Mouse (Mus musculus) heart, postnatal 0 days (tissue): ENCODE measurements around the gene Gabpb1. TPM values are rescaled to one million over a fixed set of nuclear protein-coding genes. Genes with fewer than 3 reads are reported as not detected.
"Not testable (repeated sequence)": the region's sequence is repeated elsewhere in the genome, so short reads cannot be mapped to it uniquely, and the experiment has no call there.

ENCODE experiments used
- ATAC-seq: fragments of 200-750 bp; cut with Nextera tagmentation; 2 replicates; pipeline ENCODE4 v1.8.0; 2017; ENCODE audit warnings: low read depth, moderate number of reproducible peaks, moderate library complexity; ENCODE audit not compliant: insufficient read depth
- DNase-seq: peaks from one replicate; pipeline ENCODE4 v3.0.0-alpha.2; 2016; ENCODE audit warnings: low spot score
- H3K27ac ChIP-seq: fragments of 300-500 bp; sonication (generic); 2 replicates; pipeline ENCODE4 v1.5.1; 2014; ENCODE audit warnings: low read depth, mild to moderate bottlenecking
- H3K27me3 ChIP-seq: fragments of 300-500 bp; sonication (generic); 2 replicates; pipeline ENCODE4 v1.6.1; 2014; ENCODE audit warnings: low read length, mixed read lengths; ENCODE audit not compliant: control insufficient read depth, insufficient read depth
- H3K36me3 ChIP-seq: fragments of 300-500 bp; sonication (generic); replicated peaks from 2 replicates; pipeline ENCODE4 v1.6.1; 2014; ENCODE audit warnings: low read length, mixed read lengths; ENCODE audit not compliant: control insufficient read depth, insufficient read depth
- H3K4me1 ChIP-seq: fragments of 300-500 bp; sonication (generic); 2 replicates; pipeline ENCODE4 v1.6.1; 2014; ENCODE audit warnings: antibody characterized with exemption; ENCODE audit not compliant: control insufficient read depth, insufficient read depth
- H3K4me2 ChIP-seq: fragments of 300-500 bp; sonication (generic); 2 replicates; pipeline ENCODE4 v1.6.1; 2014; ENCODE audit warnings: low read depth, mild to moderate bottlenecking, low read length, moderate library complexity
- H3K4me3 ChIP-seq: fragments of 300-500 bp; sonication (generic); 2 replicates; pipeline ENCODE4 v1.5.1; 2014; ENCODE audit warnings: low read depth, low read length
- H3K9ac ChIP-seq: fragments of 300-500 bp; sonication (generic); replicated peaks from 2 replicates; pipeline ENCODE4 v1.6.1; 2014; ENCODE audit warnings: low read depth, low read length, mixed read lengths
- H3K9me3 ChIP-seq: fragments of 300-500 bp; sonication (generic); replicated peaks from 2 replicates; pipeline ENCODE4 v1.6.1; 2016; ENCODE audit warnings: low read length; ENCODE audit not compliant: control insufficient read depth
- CTCF ChIP-seq: IDR thresholded peaks from 2 replicates; pipeline ENCODE4 v1.5.1; 2016; ENCODE audit warnings: antibody characterized with exemption, control low read depth, low read depth
- EP300 ChIP-seq: IDR thresholded peaks from 2 replicates; pipeline ENCODE4 v1.6.1; 2016; ENCODE audit warnings: antibody characterized with exemption, low read depth
- WGBS: fragments of 180-500 bp; shearing (Covaris S2); extraction: QIAGEN DNeasy Blood & Tissue Kit; methylation state at CpG from one replicate; pipeline ENCODE4 v1.1.7; 2014; 5-methylcytosine and 5-hydroxymethylcytosine counted together
- polyA plus RNA-seq: library from polyadenylated mRNA; unstranded; fragments of >200 nt; fragmentation: Nextera tagmentation; extraction: Ambion mirVana; gene quantifications from 2 replicates; pipeline ENCODE4 v1.2.1, GENCODE M21; 2015
- total RNA-seq: library from RNA; depleted of rRNA; stranded (reverse); fragments of >200 nt; gene quantifications from 2 replicates; pipeline ENCODE4 v1.2.3, GENCODE M21; 2014; ENCODE audit warnings: low replicate concordance

Gabpb1 gene
- total and polyA plus RNA-seq, 2 experiments from 2014 or later = 5.0 to 18.0 TPM

DNA sequence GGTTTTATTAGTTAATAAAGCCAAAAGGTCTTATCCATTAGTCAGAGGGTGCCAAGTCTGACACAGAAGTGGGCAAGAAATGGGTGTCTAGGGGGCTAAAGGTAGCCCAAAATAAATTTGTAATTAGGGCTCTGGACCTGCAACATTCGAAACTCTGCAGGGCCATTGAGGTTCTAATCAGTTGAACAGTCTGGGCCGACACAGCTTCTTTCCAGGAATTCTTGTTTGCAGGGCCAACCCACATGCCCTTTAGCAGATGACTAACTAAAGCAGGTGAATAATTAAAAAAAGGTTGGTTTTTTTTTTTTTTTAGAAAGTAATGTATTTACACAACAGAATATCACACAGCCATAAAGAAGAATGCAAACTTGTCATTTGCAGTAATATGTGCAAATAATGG lies 53.7 kb downstream of the Gabpb1 start:
- TF ChIP-seq EP300 = no peak
- TF ChIP-seq CTCF = no peak
- DNase-seq (no peak), ATAC-seq (no peak)
- Histone ChIP-seq H3K27me3 (no peaks in the 10 kb centered on the region), H3K4me2 (no peak overlapping the region), H3K4me1 (peaks cover 13% of the 10 kb centered on the region; the same call in 1 of the 2 replicates), H3K36me3 (no peaks in the 10 kb centered on the region), H3K9ac (no peak overlapping the region), H3K27ac (no peak overlapping the region), H3K9me3 (no peaks in the 10 kb centered on the region), H3K4me3 (no peak overlapping the region)
- WGBS = 77% methylated on average over 2 of the region's 2 CpGs

DNA sequence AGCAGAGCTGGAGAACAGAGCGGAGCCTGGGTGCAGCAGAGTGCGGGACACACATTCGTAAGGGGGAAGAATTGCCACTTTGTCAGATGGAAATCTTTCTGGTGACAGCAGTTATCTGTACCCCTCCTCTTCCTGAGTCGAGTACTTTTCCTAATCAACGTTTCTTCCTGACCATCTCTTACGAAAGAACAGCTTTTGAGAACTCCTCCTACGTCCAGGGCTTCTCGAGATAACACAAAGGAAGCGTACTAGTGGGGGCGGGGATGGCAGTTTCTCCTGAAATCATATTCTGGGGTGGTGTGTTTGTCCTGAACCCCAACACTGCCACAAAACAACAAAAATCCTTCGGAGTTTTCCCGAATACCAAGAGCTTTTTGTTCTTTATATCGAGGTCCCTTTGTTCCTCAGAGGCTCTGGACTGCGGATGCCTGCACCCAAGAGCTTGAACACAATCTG lies 56.9 kb downstream of the Gabpb1 start, which contains the start of gene Hdc:
TSS of gene Hdc (minus strand) at position 51 of the 456 bp plus-strand sequence.
- no peak within 1 kb of the TSS for H3K4me3 ChIP-seq
- DNase-seq = peak; percentile 48
- TF ChIP-seq CTCF = no peak
- no peak for TF ChIP-seq EP300
- peak within 1 kb of the TSS; percentile 67 for H3K27ac ChIP-seq
- H3K4me2 ChIP-seq = peak within 1 kb of the TSS; percentile 46
- no peaks in the 10 kb centered on the region for H3K27me3 ChIP-seq
- H3K36me3 ChIP-seq = no peaks in the 10 kb centered on the region
- WGBS = 29% methylated on average over 14 of the region's 14 CpGs
- no peaks in the 10 kb centered on the region for H3K9me3 ChIP-seq
- H3K9ac ChIP-seq = peak within 1 kb of the TSS; percentile 25
- ATAC-seq = 0 out of 2 replicates have a peak, but pooled peaks have one; percentile 22
- peaks cover 13% of the 10 kb centered on the region; the same call in 1 of the 2 replicates for H3K4me1 ChIP-seq

GRCm38 (mm10) chr2:126618470-126619179 lies 57.5 kb downstream of the Gabpb1 start:
- H3K4me2 ChIP-seq = peak overlapping the region; percentile 46
- peak; percentile 33 for DNase-seq
- 10% methylated on average over 8 of the region's 8 CpGs for WGBS
- no peaks in the 10 kb centered on the region for H3K9me3 ChIP-seq
- TF ChIP-seq EP300 (no peak), CTCF (no peak)
- ATAC-seq = peak; percentile 75
- H3K4me3 ChIP-seq = no peak overlapping the region
- peak overlapping the region; percentile 25 for H3K9ac ChIP-seq
- peaks cover 13% of the 10 kb centered on the region; the same call in 1 of the 2 replicates for H3K4me1 ChIP-seq
- H3K36me3 ChIP-seq = no peaks in the 10 kb centered on the region
- H3K27ac ChIP-seq = peak overlapping the region; percentile 67
- no peaks in the 10 kb centered on the region for H3K27me3 ChIP-seq

GRCm38 (mm10) chr2:126615355-126615754 lies 60.8 kb downstream of the Gabpb1 start:
- DNase-seq (no peak), ATAC-seq (no peak)
- H3K4me2 ChIP-seq = no peak overlapping the region
- H3K27me3 ChIP-seq = no peaks in the 10 kb centered on the region
- TF ChIP-seq EP300 = no peak
- TF ChIP-seq CTCF = no peak
- H3K9ac ChIP-seq = no peak overlapping the region
- H3K4me1 ChIP-seq = peaks cover 13% of the 10 kb centered on the region; the same call in 1 of the 2 replicates
- H3K4me3 ChIP-seq = no peak overlapping the region
- H3K36me3 ChIP-seq = no peaks in the 10 kb centered on the region
- H3K9me3 ChIP-seq = no peaks in the 10 kb centered on the region
- H3K27ac ChIP-seq = no peak overlapping the region
- 82% methylated on average over 3 of the region's 3 CpGs for WGBS

GRCm38 (mm10) chr2:126609600-126609999 lies 66.5 kb downstream of the Gabpb1 start:
- not testable (repeated sequence) for H3K9me3 ChIP-seq, H3K4me1 ChIP-seq, DNase-seq, H3K27me3 ChIP-seq, H3K4me2 ChIP-seq, ATAC-seq, H3K9ac ChIP-seq, H3K36me3 ChIP-seq, H3K27ac ChIP-seq, H3K4me3 ChIP-seq
- WGBS = 46% methylated on average over 12 of the region's 12 CpGs
